Mouse (Mus musculus): ENCODE measurements around the gene Tnfsfm13.
A peak's percentile ranks its signal among the peaks of the same experiment; 100 is the strongest.

DNA sequence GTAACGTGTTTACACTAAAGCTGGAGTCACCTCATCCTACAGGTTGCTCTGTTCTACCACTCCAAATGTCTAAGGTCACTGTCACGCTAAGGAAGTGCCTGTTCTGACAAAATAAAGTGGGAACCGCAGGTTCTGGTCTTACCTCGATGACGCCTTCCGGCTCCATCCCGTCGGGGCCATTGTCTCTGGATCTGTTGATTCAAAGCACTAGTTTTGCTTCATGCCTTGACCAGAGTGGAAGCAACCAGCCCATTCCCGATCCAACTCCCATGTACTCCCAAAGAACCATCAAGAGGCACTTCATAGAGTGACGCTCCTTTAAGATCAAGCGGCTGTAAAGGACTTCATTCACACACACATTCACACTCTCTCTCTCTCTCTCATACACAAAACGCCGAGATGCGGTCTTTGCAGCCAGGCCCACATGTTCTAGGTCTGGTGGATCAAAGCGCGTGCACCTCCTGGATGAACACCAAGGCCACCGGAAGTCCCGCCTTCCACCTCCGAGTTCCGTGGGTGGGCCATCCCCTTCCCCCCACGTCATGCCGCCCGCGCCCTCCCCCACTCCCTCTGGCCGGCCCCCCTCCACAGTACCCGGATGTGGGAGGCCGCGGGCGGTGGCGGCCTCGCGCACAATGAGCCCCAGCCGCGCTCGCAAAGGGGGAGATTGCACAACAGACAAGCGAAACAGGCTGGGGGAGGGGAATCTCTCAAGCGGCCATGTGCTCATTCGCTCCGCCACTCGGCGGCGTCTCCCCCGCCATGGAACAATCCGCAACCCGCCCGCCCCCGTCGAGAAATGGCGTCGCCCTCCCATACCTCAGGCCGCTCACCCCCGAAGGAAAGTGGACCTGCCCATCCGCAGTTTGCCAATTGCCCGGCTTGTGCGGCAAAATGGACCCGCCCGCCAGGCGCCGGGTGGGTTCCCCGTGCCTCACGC is 24.8 kb downstream of the Tnfsfm13 start:
- TF ChIP-seq CTCF (IDR thresholded peaks at IDR 0.05; ENCODE audit: insufficient read depth, low read depth, low read length): no peak
- TF ChIP-seq POLR2A (IDR thresholded peaks at IDR 0.05; ENCODE audit: insufficient read depth, low read depth, low read length): peak; percentile 63
